Mouse (Mus musculus) hindbrain, postnatal 0 days (tissue): Measurements from ENCODE around the gene AB124611. TPM values are rescaled to one million over a fixed set of nuclear protein-coding genes. Genes with fewer than 3 reads are reported as not detected.
A peak's percentile ranks its signal among the peaks of the same experiment; 100 is the strongest.
"Not testable (repeated sequence)": the region's sequence is repeated elsewhere in the genome, so short reads cannot be mapped to it uniquely, and the experiment has no call there.

Experiments used
- ATAC-seq: fragments of 200-750 bp; cut with Nextera tagmentation; 2 replicates; pipeline ENCODE4 v1.8.0; 2017; ENCODE audit warnings: mild to moderate bottlenecking, moderate TSS enrichment, moderate library complexity
- DNase-seq: peaks from one replicate; pipeline ENCODE4 v3.0.0-alpha.2; 2015; ENCODE audit warnings: low spot score
- H3K27ac ChIP-seq: fragments of 300-500 bp; sonication (generic); 2 replicates; pipeline ENCODE4 v1.5.1; 2014; ENCODE audit warnings: mild to moderate bottlenecking
- H3K27me3 ChIP-seq: fragments of 300-500 bp; sonication (generic); 2 replicates; pipeline ENCODE4 v1.6.1; 2014; ENCODE audit warnings: low read length, mixed read lengths; ENCODE audit not compliant: insufficient read depth
- H3K36me3 ChIP-seq: fragments of 300-500 bp; sonication (generic); 2 replicates; pipeline ENCODE4 v1.6.1; 2014; ENCODE audit warnings: low read length, mixed read lengths; ENCODE audit not compliant: insufficient read depth
- H3K4me1 ChIP-seq: fragments of 300-500 bp; sonication (generic); 2 replicates; pipeline ENCODE4 v1.6.1; 2014; ENCODE audit warnings: antibody characterized with exemption, low read length, mixed read lengths; ENCODE audit not compliant: insufficient read depth
- H3K4me2 ChIP-seq: fragments of 300-500 bp; sonication (generic); 2 replicates; pipeline ENCODE4 v1.6.1; 2014; ENCODE audit warnings: low read depth, mild to moderate bottlenecking, low read length, moderate library complexity, mixed read lengths
- H3K4me3 ChIP-seq: fragments of 300-500 bp; sonication (generic); 2 replicates; pipeline ENCODE4 v1.5.1; 2014; ENCODE audit warnings: low read length
- H3K9ac ChIP-seq: fragments of 300-500 bp; sonication (generic); replicated peaks from 2 replicates; pipeline ENCODE4 v1.6.1; 2014; ENCODE audit warnings: mild to moderate bottlenecking, low read length, moderate library complexity, mixed read lengths
- H3K9me3 ChIP-seq: fragments of 300-500 bp; sonication (generic); 2 replicates; pipeline ENCODE4 v1.6.1; 2016; ENCODE audit warnings: low read length, mixed read lengths
- CTCF ChIP-seq: IDR thresholded peaks from 2 replicates; pipeline ENCODE4 v1.5.1; 2016; ENCODE audit warnings: antibody characterized with exemption, control low read depth, low read depth
- WGBS: fragments of 180-500 bp; shearing (Covaris S2); extraction: QIAGEN DNeasy Blood & Tissue Kit; methylation state at CpG from one replicate; pipeline ENCODE4 v1.1.7; 2014; 5-methylcytosine and 5-hydroxymethylcytosine counted together
- polyA plus RNA-seq: library from polyadenylated mRNA; unstranded; fragments of >200 nt; fragmentation: Nextera tagmentation; extraction: Ambion mirVana; gene quantifications from 2 replicates; pipeline ENCODE4 v1.2.1, GENCODE M21; 2015
- total RNA-seq: library from RNA; depleted of rRNA; stranded (reverse); fragments of >200 nt; gene quantifications from 2 replicates; pipeline ENCODE4 v1.2.3, GENCODE M21; 2014

Gene AB124611
- total and polyA plus RNA-seq, 2 experiments from 2014 or later: 1.2 to 2.2 TPM

- H3K9me3 ChIP-seq: no peaks in the 10 kb centered on the region
- no peak for TF ChIP-seq CTCF
- no peak overlapping the region for H3K4me3 ChIP-seq
- no peaks in the 10 kb centered on the region for H3K36me3 ChIP-seq
- DNase-seq (no peak), ATAC-seq (no peak)
- WGBS: 87% methylated on average over 6 of the region's 6 CpGs
- H3K4me1 ChIP-seq: no peaks in the 10 kb centered on the region
- H3K4me2 ChIP-seq: no peak overlapping the region
- no peak overlapping the region for H3K9ac ChIP-seq
- H3K27me3 ChIP-seq: no peaks in the 10 kb centered on the region
- no peak overlapping the region for H3K27ac ChIP-seq
Measured at GRCm38 (mm10) chr9:21517947-21518495, 8.0 kb upstream of the AB124611 start.

- not testable (repeated sequence) for H3K9me3 ChIP-seq, H3K4me2 ChIP-seq, DNase-seq, ATAC-seq, H3K4me1 ChIP-seq, H3K36me3 ChIP-seq, H3K9ac ChIP-seq, H3K27me3 ChIP-seq, H3K4me3 ChIP-seq, H3K27ac ChIP-seq
- WGBS: 86% methylated on average over 6 of the region's 6 CpGs
Measured at GRCm38 (mm10) chr9:21518690-21519089, 7.3 kb upstream of the AB124611 start.

- ATAC-seq (no peak), DNase-seq (peak; percentile 5)
- no peak for TF ChIP-seq CTCF
- Histone ChIP-seq H3K27ac (no peak overlapping the region), H3K4me3 (no peak overlapping the region), H3K9me3 (no peaks in the 10 kb centered on the region), H3K36me3 (no peaks in the 10 kb centered on the region), H3K4me2 (no peak overlapping the region), H3K4me1 (no peaks in the 10 kb centered on the region), H3K27me3 (no peaks in the 10 kb centered on the region), H3K9ac (no peak overlapping the region)
- 81% methylated on average over 7 of the region's 7 CpGs for WGBS
Measured at GRCm38 (mm10) chr9:21525142-21525936, 637 bp upstream of the AB124611 start.

- WGBS: 83% methylated on average over 3 of the region's 3 CpGs
- Histone ChIP-seq H3K36me3 (no peaks in the 10 kb centered on the region), H3K9me3 (no peaks in the 10 kb centered on the region), H3K4me1 (no peaks in the 10 kb centered on the region), H3K4me3 (no peak overlapping the region), H3K27me3 (no peaks in the 10 kb centered on the region), H3K27ac (no peak overlapping the region), H3K4me2 (no peak overlapping the region), H3K9ac (no peak overlapping the region)
- no peak for TF ChIP-seq CTCF
- ATAC-seq (no peak), DNase-seq (no peak)
Measured at GRCm38 (mm10) chr9:21526634-21526944, 613 bp downstream of the AB124611 start.

- no peak for TF ChIP-seq CTCF
- Histone ChIP-seq H3K9ac (no peak overlapping the region), H3K9me3 (no peaks in the 10 kb centered on the region), H3K36me3 (no peaks in the 10 kb centered on the region), H3K27me3 (no peaks in the 10 kb centered on the region), H3K4me1 (no peaks in the 10 kb centered on the region), H3K4me2 (no peak overlapping the region), H3K4me3 (no peak overlapping the region), H3K27ac (no peak overlapping the region)
- DNase-seq: no peak
- no peak for ATAC-seq
- WGBS: 100% methylated on average over 2 of the region's 2 CpGs
Measured at GRCm38 (mm10) chr9:21527100-21527801, 1.3 kb downstream of the AB124611 start.

GRCm38 (mm10) chr9:21527917-21528324 lies 1.9 kb downstream of the AB124611 start:
- ATAC-seq (no peak), DNase-seq (no peak)
- H3K4me2 ChIP-seq: no peak overlapping the region
- H3K27ac ChIP-seq: no peak overlapping the region
- no peak overlapping the region for H3K4me3 ChIP-seq
- no peaks in the 10 kb centered on the region for H3K4me1 ChIP-seq
- 68% methylated on average over 1 of the region's 1 CpGs for WGBS
- no peaks in the 10 kb centered on the region for H3K9me3 ChIP-seq
- H3K27me3 ChIP-seq: no peaks in the 10 kb centered on the region
- H3K36me3 ChIP-seq: no peaks in the 10 kb centered on the region
- no peak overlapping the region for H3K9ac ChIP-seq
- TF ChIP-seq CTCF: no peak

- H3K4me2 ChIP-seq: no peak overlapping the region
- H3K27me3 ChIP-seq: no peaks in the 10 kb centered on the region
- ATAC-seq (no peak), DNase-seq (no peak)
- no peaks in the 10 kb centered on the region for H3K9me3 ChIP-seq
- 97% methylated on average over 14 of the region's 14 CpGs for WGBS
- TF ChIP-seq CTCF: no peak
- no peak overlapping the region for H3K9ac ChIP-seq
- no peaks in the 10 kb centered on the region for H3K4me1 ChIP-seq
- no peaks in the 10 kb centered on the region for H3K36me3 ChIP-seq
- no peak overlapping the region for H3K4me3 ChIP-seq
- no peak overlapping the region for H3K27ac ChIP-seq
Measured at GRCm38 (mm10) chr9:21536501-21536900, 10.5 kb downstream of the AB124611 start.
